Mouse (Mus musculus): ENCODE measurements at regions not wholly inside any gene's neighbourhood (a gene's known extent, or its start where the extent isn't known, plus 50 kb on each side); places are given as distances from the start of the nearest gene placed in this dataset.

GRCm38 (mm10) chr12:94468027-94468426, 1224.0 kb upstream of the Flrt2 start:
- DNase-seq (ENCODE audit: low spot score in 2 of 2): no peak

- no peak for DNase-seq (ENCODE audit: low spot score in 2 of 2)
Measured at GRCm38 (mm10) chr12:94468609-94469008, 1223.4 kb upstream of the Flrt2 start.

GRCm38 (mm10) chr12:94469850-94470249, 1222.2 kb upstream of the Flrt2 start:
- no peak for DNase-seq (ENCODE audit: low spot score in 2 of 2)

GRCm38 (mm10) chr12:94470981-94471380, 1221.0 kb upstream of the Flrt2 start:
- no peak for DNase-seq (ENCODE audit: low spot score in 2 of 2)

GRCm38 (mm10) chr12:94488721-94489120, 1203.3 kb upstream of the Flrt2 start:
- no peak for DNase-seq (ENCODE audit: low spot score in 2 of 2)

GRCm38 (mm10) chr12:94508099-94508498, 1183.9 kb upstream of the Flrt2 start:
- DNase-seq (ENCODE audit: low spot score in 2 of 2): no peak

- peak in 1 of 2 experiments; percentile 17 for DNase-seq (ENCODE audit: low spot score in 2 of 2)
Measured at GRCm38 (mm10) chr12:94509855-94510254, 1182.2 kb upstream of the Flrt2 start.

- DNase-seq (ENCODE audit: low spot score in 2 of 2): no peak
Measured at GRCm38 (mm10) chr12:94544706-94545105, 1147.3 kb upstream of the Flrt2 start.

- no peak for DNase-seq (ENCODE audit: low spot score in 2 of 2)
Measured at GRCm38 (mm10) chr12:94560374-94561194, 1131.4 kb upstream of the Flrt2 start.

GRCm38 (mm10) chr12:94574981-94575380, 1117.0 kb upstream of the Flrt2 start:
- DNase-seq (ENCODE audit: low spot score in 2 of 2): no peak

GRCm38 (mm10) chr12:94580345-94580744, 1111.7 kb upstream of the Flrt2 start:
- no peak for DNase-seq (ENCODE audit: low spot score in 2 of 2)

- DNase-seq (ENCODE audit: low spot score in 2 of 2): no peak
Measured at GRCm38 (mm10) chr12:94584309-94584708, 1107.7 kb upstream of the Flrt2 start.

- no peak for DNase-seq (ENCODE audit: low spot score in 2 of 2)
Measured at GRCm38 (mm10) chr12:94587031-94587430, 1105.0 kb upstream of the Flrt2 start.

- no peak for DNase-seq (ENCODE audit: low spot score in 2 of 2)
Measured at GRCm38 (mm10) chr12:94588599-94588998, 1103.4 kb upstream of the Flrt2 start.

GRCm38 (mm10) chr12:94589033-94589432, 1103.0 kb upstream of the Flrt2 start:
- DNase-seq (ENCODE audit: low spot score in 2 of 2): no peak

GRCm38 (mm10) chr12:94605566-94605965, 1086.5 kb upstream of the Flrt2 start:
- DNase-seq (ENCODE audit: low spot score in 2 of 2): peak in 1 of 2 experiments; percentile 1

- no peak for DNase-seq (ENCODE audit: low spot score in 2 of 2)
Measured at GRCm38 (mm10) chr12:94636555-94636954, 1055.5 kb upstream of the Flrt2 start.

GRCm38 (mm10) chr12:94640153-94640552, 1051.9 kb upstream of the Flrt2 start:
- DNase-seq (ENCODE audit: low spot score in 2 of 2): no peak

GRCm38 (mm10) chr12:94645302-94645701, 1046.7 kb upstream of the Flrt2 start:
- peak; percentile 19 to 47 for DNase-seq (ENCODE audit: low spot score in 2 of 2)

- DNase-seq (ENCODE audit: low spot score in 2 of 2): peak; percentile 4 to 14
Measured at GRCm38 (mm10) chr12:94670035-94670434, 1022.0 kb upstream of the Flrt2 start.

- DNase-seq (ENCODE audit: low spot score in 2 of 2): no peak
Measured at GRCm38 (mm10) chr12:94674925-94675324, 1017.1 kb upstream of the Flrt2 start.

GRCm38 (mm10) chr12:94691341-94692029, 1000.5 kb upstream of the Flrt2 start:
- DNase-seq (ENCODE audit: low spot score in 2 of 2): no peak

All from left cerebral cortex, adult 18-20 months (tissue).